ENCODE assay signal across 8 mouse cellular contexts in the genomic region with DNA sequence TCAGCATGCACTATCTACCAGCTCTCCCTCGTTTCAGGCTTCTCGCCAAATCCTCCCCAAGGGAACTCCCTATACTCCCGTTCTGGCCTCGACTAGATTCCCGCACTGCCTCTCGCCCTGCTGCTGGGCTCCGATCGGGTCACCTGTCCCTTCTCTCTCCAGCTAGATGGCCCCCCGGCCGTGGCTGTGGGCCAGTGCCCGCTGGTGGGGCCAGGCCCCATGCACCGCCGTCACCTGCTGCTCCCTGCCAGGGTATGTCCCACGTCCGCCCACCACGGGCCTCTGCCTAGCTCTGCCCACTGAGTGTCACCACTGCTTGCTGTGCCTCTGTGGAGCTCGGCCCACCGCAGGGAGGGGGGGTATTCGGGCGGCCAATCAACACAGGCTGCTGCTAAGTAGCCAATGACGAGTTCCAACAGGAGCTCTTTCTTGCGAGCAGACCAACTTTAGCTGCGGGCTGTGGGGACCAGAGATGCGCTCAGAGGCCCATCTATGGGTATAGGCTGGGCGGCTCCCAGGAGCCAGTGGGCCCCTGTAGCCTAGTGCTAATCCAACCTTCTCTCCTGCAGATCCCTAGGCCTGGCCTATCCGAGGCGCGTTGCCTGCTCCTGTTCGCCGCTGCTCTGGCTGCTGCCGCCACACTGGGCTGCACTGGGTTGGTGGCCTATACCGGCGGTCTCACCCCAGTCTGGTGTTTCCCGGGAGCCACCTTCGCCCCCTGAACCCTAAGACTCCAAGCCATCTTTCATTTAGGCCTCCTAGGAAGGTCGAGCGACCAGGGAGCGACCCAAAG. TPM values are rescaled to one million over a fixed set of nuclear protein-coding genes. Genes with fewer than 3 reads are reported as not detected.
DNase-seq lines count a peak whose midpoint lies in the region; ATAC-seq and TF ChIP-seq lines count a peak whose summit lies in the region.

No protein-coding gene starts in this region.

- peaks cover 34% of the 10 kb centered on the region for H3K4me1 ChIP-seq in heart, embryonic 11.5 days (ENCODE audit: control insufficient read depth, insufficient read depth, low read length)
- peaks cover 14% of the 10 kb centered on the region for H3K4me1 ChIP-seq in lung, postnatal 0 days (ENCODE audit: insufficient read depth, low read depth, low read length)
- peaks cover 34% of the 10 kb centered on the region for H3K4me1 ChIP-seq in stomach, embryonic 15.5 days

- 4% methylated on average over 38 of the region's 38 CpGs for WGBS in heart, embryonic 11.5 days (ENCODE audit: insufficient replicate concordance)
- WGBS in lung, postnatal 0 days = 12% methylated on average over 37 of the region's 38 CpGs
- 6% methylated on average over 38 of the region's 38 CpGs for WGBS in stomach, embryonic 15.5 days

- peaks cover 11% of the 10 kb centered on the region; the same call in 1 of the 2 replicates for H3K36me3 ChIP-seq in heart, embryonic 11.5 days (ENCODE audit: control insufficient read depth, insufficient read depth, low read length)
- no peaks in the 10 kb centered on the region for H3K36me3 ChIP-seq in lung, postnatal 0 days (ENCODE audit: insufficient read depth, low read length)
- peaks cover 2% of the 10 kb centered on the region; the same call in 1 of the 2 replicates for H3K36me3 ChIP-seq in stomach, embryonic 15.5 days

- H3K9ac ChIP-seq in heart, embryonic 11.5 days (ENCODE audit: low read depth, low read length) = peak overlapping the region; percentile 68
- H3K9ac ChIP-seq in lung, postnatal 0 days (replicated peaks; ENCODE audit: low read depth) = no peak overlapping the region
- H3K9ac ChIP-seq in stomach, embryonic 15.5 days = no peak overlapping the region

- H3K27ac ChIP-seq in heart, embryonic 11.5 days (ENCODE audit: low read depth, low read length) = peak overlapping the region; percentile 93
- H3K27ac ChIP-seq in lung, postnatal 0 days (ENCODE audit: low read length) = peak overlapping the region; percentile 26; the same call in 1 of the 2 replicates
- peak overlapping the region; percentile 98 for H3K27ac ChIP-seq in stomach, embryonic 15.5 days

- H3K9me3 ChIP-seq in heart, embryonic 11.5 days (replicated peaks; ENCODE audit: control insufficient read depth, low read length) = no peaks in the 10 kb centered on the region
- no peaks in the 10 kb centered on the region for H3K9me3 ChIP-seq in lung, postnatal 0 days (ENCODE audit: low read length)
- no peaks in the 10 kb centered on the region for H3K9me3 ChIP-seq in stomach, embryonic 15.5 days

- TF ChIP-seq CTCF in lung, postnatal 0 days (IDR thresholded peaks at IDR 0.05) = no peak

- ATAC-seq in heart, embryonic 11.5 days (replicated peaks; ENCODE audit: insufficient number of reproducible peaks, low FRiP score, low TSS enrichment) = peak; percentile 35
- ATAC-seq in lung, postnatal 0 days = peak; percentile 23
- ATAC-seq in stomach, embryonic 15.5 days (ENCODE audit: insufficient read depth, low FRiP score, low read depth) = peak; percentile 18; the same call in 1 of the 2 replicates
- no peak for ATAC-seq in inflammation-experienced regulatory T-cells, adult 6 months

- H3K4me3 ChIP-seq in heart, embryonic 11.5 days (ENCODE audit: low read depth, low read length) = peak overlapping the region; percentile 78
- peak overlapping the region; percentile 69; the same call in 1 of the 2 replicates for H3K4me3 ChIP-seq in lung, postnatal 0 days (ENCODE audit: low read depth, low read length)
- H3K4me3 ChIP-seq in stomach, embryonic 15.5 days (replicated peaks) = peak overlapping the region; percentile 73

- H3K27me3 ChIP-seq in heart, embryonic 11.5 days (ENCODE audit: control insufficient read depth, insufficient read depth, low read length) = peaks cover 6% of the 10 kb centered on the region; the same call in 1 of the 2 replicates
- no peaks in the 10 kb centered on the region for H3K27me3 ChIP-seq in lung, postnatal 0 days (replicated peaks; ENCODE audit: insufficient read depth, low read length)
- no peaks in the 10 kb centered on the region for H3K27me3 ChIP-seq in stomach, embryonic 15.5 days (replicated peaks)

- peak overlapping the region; percentile 96 for H3K4me2 ChIP-seq in heart, embryonic 11.5 days
- peak overlapping the region; percentile 93 for H3K4me2 ChIP-seq in lung, postnatal 0 days (replicated peaks; ENCODE audit: low read depth, low read length)
- peak overlapping the region; percentile 85 for H3K4me2 ChIP-seq in stomach, embryonic 15.5 days

- TF ChIP-seq EP300 in lung, postnatal 0 days (IDR thresholded peaks at IDR 0.05) = no peak

- DNase-seq in right cerebral cortex, postnatal 10 days (ENCODE audit: low spot score in 2 of 2) = peak; percentile 74
- DNase-seq in right cerebral cortex, postnatal 25 days = no peak
- peak; percentile 86 for DNase-seq in embryo, embryonic 11 days
- peak; percentile 55 to 74 for DNase-seq in kidney, adult 8-10 months
- peak; percentile 55 for DNase-seq in lung, postnatal 0 days (ENCODE audit: low spot score)

RNA-seq across cellular contexts. Expression of gene Six5, which starts 1.8 kb away (rescaled TPM):
- 6.6 and 6.9 TPM in 2 replicates for polyA plus RNA-seq in heart, embryonic 11.5 days (2014; fragmentation: Nextera tagmentation; extraction: Ambion mirVana)
- polyA plus RNA-seq in lung, postnatal 0 days (2015; fragmentation: Nextera tagmentation; extraction: Ambion mirVana) = 4.2 and 4.7 TPM in 2 replicates
- polyA plus RNA-seq in stomach, embryonic 15.5 days (2015; fragmentation: Nextera tagmentation; extraction: Ambion mirVana) = 10.8 and 12.1 TPM in 2 replicates
- polyA plus RNA-seq in inflammation-experienced regulatory T-cells, adult 6 months (2017; shearing (Covaris generic)) = 1 to 10 TPM in 2 of 3 experiments, under 1 TPM in 1; 0.15 to 1.2 (median 1.0) TPM

RNA-seq across cellular contexts. Expression of gene Dmpk, which starts 8.9 kb away (rescaled TPM):
- 17.0 and 17.7 TPM in 2 replicates for polyA plus RNA-seq in heart, embryonic 11.5 days (2014; fragmentation: Nextera tagmentation; extraction: Ambion mirVana)
- 11.5 and 14.7 TPM in 2 replicates for polyA plus RNA-seq in lung, postnatal 0 days (2015; fragmentation: Nextera tagmentation; extraction: Ambion mirVana)
- polyA plus RNA-seq in stomach, embryonic 15.5 days (2015; fragmentation: Nextera tagmentation; extraction: Ambion mirVana) = 73.9 and 77.2 TPM in 2 replicates
- polyA plus RNA-seq in inflammation-experienced regulatory T-cells, adult 6 months (2017; shearing (Covaris generic)) = not detected

RNA-seq across cellular contexts. Expression of gene Dmwd, which starts 16.6 kb away (rescaled TPM):
- polyA plus RNA-seq in heart, embryonic 11.5 days (2014; fragmentation: Nextera tagmentation; extraction: Ambion mirVana) = 15.2 and 16.2 TPM in 2 replicates
- polyA plus RNA-seq in lung, postnatal 0 days (2015; fragmentation: Nextera tagmentation; extraction: Ambion mirVana) = 9.7 and 12.0 TPM in 2 replicates
- 13.7 and 15.1 TPM in 2 replicates for polyA plus RNA-seq in stomach, embryonic 15.5 days (2015; fragmentation: Nextera tagmentation; extraction: Ambion mirVana)
- polyA plus RNA-seq in inflammation-experienced regulatory T-cells, adult 6 months (2017; shearing (Covaris generic)) = under 1 TPM in 1 of 3 experiments, not detected in 2; 0.27 TPM

RNA-seq across cellular contexts. Expression of gene Gm4969, which starts 25.6 kb away (rescaled TPM):
- polyA plus RNA-seq in heart, embryonic 11.5 days (2014; fragmentation: Nextera tagmentation; extraction: Ambion mirVana) = 2.2 and 2.7 TPM in 2 replicates
- polyA plus RNA-seq in lung, postnatal 0 days (2015; fragmentation: Nextera tagmentation; extraction: Ambion mirVana) = 0.20 and 0.23 TPM in 2 replicates
- polyA plus RNA-seq in stomach, embryonic 15.5 days (2015; fragmentation: Nextera tagmentation; extraction: Ambion mirVana) = 2.8 and 3.2 TPM in 2 replicates
- under 1 TPM in 1 of 3 experiments, not detected in 2; 0.11 TPM for polyA plus RNA-seq in inflammation-experienced regulatory T-cells, adult 6 months (2017; shearing (Covaris generic))

RNA-seq across cellular contexts. Expression of gene Fbxo46, which starts 27.1 kb away (rescaled TPM):
- 6.3 and 6.4 TPM in 2 replicates for polyA plus RNA-seq in heart, embryonic 11.5 days (2014; fragmentation: Nextera tagmentation; extraction: Ambion mirVana)
- polyA plus RNA-seq in lung, postnatal 0 days (2015; fragmentation: Nextera tagmentation; extraction: Ambion mirVana) = 9.9 and 10.1 TPM in 2 replicates
- polyA plus RNA-seq in stomach, embryonic 15.5 days (2015; fragmentation: Nextera tagmentation; extraction: Ambion mirVana) = 11.6 and 12.8 TPM in 2 replicates
- 10 to 100 TPM; 18.3 to 20.6 (median 20.0) TPM for polyA plus RNA-seq in inflammation-experienced regulatory T-cells, adult 6 months (2017; shearing (Covaris generic))

Comparison
In these comparisons a context has a peak if more than half of its experiments do, and no peak if none do; other contexts are left out.
1. H3K27ac ChIP-seq: peak in every context shown above with its lines; median percentile 98 in stomach, embryonic 15.5 days; 93 in heart, embryonic 11.5 days; 26 in lung, postnatal 0 days.
2. RNA of gene Dmpk, which starts 8.9 kb away (polyA plus RNA-seq): 73.9 to 77.2 TPM in stomach, embryonic 15.5 days, 17.0 to 17.7 TPM in heart, embryonic 11.5 days and 11.5 to 14.7 TPM in lung, postnatal 0 days; not detected in inflammation-experienced regulatory T-cells, adult 6 months; every median in the first group is over 10 times any median in the second.
3. Peak in every context shown above with its lines, with median percentiles within 50 percentile points of each other: H3K4me2 ChIP-seq and H3K4me3 ChIP-seq.